Mouse (Mus musculus): ENCODE data around the gene Sik3. TPM values are rescaled to one million over a fixed set of nuclear protein-coding genes. Genes with fewer than 3 reads are reported as not detected.

Gene Sik3
- polyA plus RNA-seq, 1 experiment from 2014 or later = 13.6 TPM

GRCm38 (mm10) chr9:46261131-46261530 lies 248.5 kb downstream of the Sik3 start:
- 94% methylated on average over 7 of the region's 7 CpGs for WGBS
- ATAC-seq (replicated peaks) = no peak
- peaks cover 4% of the 10 kb centered on the region; the same call in 1 of the 2 replicates for H3K27me3 ChIP-seq (replicated peaks)

GRCm38 (mm10) chr9:46268343-46268873 lies 255.8 kb downstream of the Sik3 start, which contains the start of gene Apoa5:
Gene Apoa5 (plus strand): TSS chr9:46268633.
- no peak within 1 kb of the TSS for H3K27ac ChIP-seq
- no peak for ATAC-seq (replicated peaks)
- H3K36me3 ChIP-seq (replicated peaks) = no peaks in the 10 kb centered on the region
- 58% methylated on average over 7 of the region's 7 CpGs for WGBS
- no peaks in the 10 kb centered on the region for H3K9me3 ChIP-seq
- H3K27me3 ChIP-seq (replicated peaks) = peaks cover 21% of the 10 kb centered on the region
- no peak within 1 kb of the TSS for H3K4me2 ChIP-seq
- H3K4me1 ChIP-seq = 0 out of 2 replicates have a peak, but pooled peaks cover 3% of the 10 kb centered on the region
- H3K9ac ChIP-seq = no peak within 1 kb of the TSS
- no peak within 1 kb of the TSS for H3K4me3 ChIP-seq

More at GRCm38 (mm10) chr9:46261131-46261530, 248.5 kb downstream of the Sik3 start:
- Histone ChIP-seq H3K9ac (no peak overlapping the region), H3K27ac (no peak overlapping the region), H3K36me3 (replicated peaks) (no peaks in the 10 kb centered on the region), H3K4me1 (no peaks in the 10 kb centered on the region), H3K9me3 (no peaks in the 10 kb centered on the region), H3K4me2 (no peak overlapping the region), H3K4me3 (no peak overlapping the region)

- ATAC-seq (replicated peaks) = no peak
These were observed 256.5 kb downstream of the Sik3 start for GRCm38 (mm10) chr9:46269125-46269524.

GRCm38 (mm10) chr9:46270782-46271181 lies 258.2 kb downstream of the Sik3 start:
- Histone ChIP-seq H3K27me3 (replicated peaks) (peaks cover 21% of the 10 kb centered on the region), H3K4me3 (no peak overlapping the region), H3K36me3 (replicated peaks) (peaks cover 3% of the 10 kb centered on the region; the same call in 1 of the 2 replicates), H3K4me2 (no peak overlapping the region), H3K4me1 (peaks cover 13% of the 10 kb centered on the region), H3K27ac (no peak overlapping the region), H3K9ac (no peak overlapping the region), H3K9me3 (no peaks in the 10 kb centered on the region)
- WGBS = 91% methylated on average over 4 of the region's 4 CpGs
- ATAC-seq (replicated peaks) = no peak

More at GRCm38 (mm10) chr9:46269125-46269524, 256.5 kb downstream of the Sik3 start:
- Histone ChIP-seq H3K4me1 (peaks cover 9% of the 10 kb centered on the region), H3K27ac (no peak overlapping the region), H3K27me3 (replicated peaks) (peaks cover 21% of the 10 kb centered on the region), H3K9me3 (no peaks in the 10 kb centered on the region), H3K4me3 (no peak overlapping the region), H3K36me3 (replicated peaks) (no peaks in the 10 kb centered on the region), H3K9ac (no peak overlapping the region), H3K4me2 (no peak overlapping the region)
- WGBS = 86% methylated on average over 5 of the region's 5 CpGs

GRCm38 (mm10) chr9:46272070-46272469 lies 259.4 kb downstream of the Sik3 start:
- WGBS = 83% methylated on average over 9 of the region's 9 CpGs

GRCm38 (mm10) chr9:46272677-46273454 lies 260.2 kb downstream of the Sik3 start, which contains the start of gene Zpr1:
Gene Zpr1 (plus strand): TSS chr9:46273064.
- peak within 1 kb of the TSS; percentile 63 for H3K9ac ChIP-seq
- peak within 1 kb of the TSS; percentile 91 for H3K4me2 ChIP-seq
- WGBS = 5% methylated on average over 45 of the region's 45 CpGs
- peaks cover 13% of the 10 kb centered on the region for H3K4me1 ChIP-seq
- H3K27ac ChIP-seq = peak within 1 kb of the TSS; percentile 65
- H3K9me3 ChIP-seq = no peaks in the 10 kb centered on the region
- H3K36me3 ChIP-seq (replicated peaks) = peaks cover 18% of the 10 kb centered on the region
- ATAC-seq (replicated peaks) = peak; percentile 97
- H3K27me3 ChIP-seq (replicated peaks) = peaks cover 21% of the 10 kb centered on the region
- peak within 1 kb of the TSS; percentile 74 for H3K4me3 ChIP-seq

More at GRCm38 (mm10) chr9:46272070-46272469, 259.4 kb downstream of the Sik3 start:
- H3K4me3 ChIP-seq = peak overlapping the region; percentile 74
- peaks cover 21% of the 10 kb centered on the region for H3K27me3 ChIP-seq (replicated peaks)
- peaks cover 13% of the 10 kb centered on the region for H3K4me1 ChIP-seq
- no peak for ATAC-seq (replicated peaks)
- H3K4me2 ChIP-seq = 0 out of 2 replicates have a peak overlapping the region, but pooled peaks have one; percentile 91
- no peak overlapping the region for H3K27ac ChIP-seq
- peaks cover 10% of the 10 kb centered on the region for H3K36me3 ChIP-seq (replicated peaks)
- H3K9me3 ChIP-seq = no peaks in the 10 kb centered on the region
- no peak overlapping the region for H3K9ac ChIP-seq

Other genes starting within 250 kb of the Sik3 start
- 13.5 and 15.9 TPM in 2 replicates for gene Cep164, start 184.1 kb upstream of the Sik3 start, polyA plus RNA-seq (2015; fragmentation: Nextera tagmentation; extraction: Ambion mirVana)
- 56.5 and 58.0 TPM in 2 replicates for gene Bace1, start 174.2 kb upstream of the Sik3 start, polyA plus RNA-seq (2015; fragmentation: Nextera tagmentation; extraction: Ambion mirVana)
- gene Pcsk7, start 106.3 kb upstream of the Sik3 start, polyA plus RNA-seq (2015; fragmentation: Nextera tagmentation; extraction: Ambion mirVana) = 26.0 and 27.5 TPM in 2 replicates
- gene Rnf214, start 105.9 kb upstream of the Sik3 start, polyA plus RNA-seq (2015; fragmentation: Nextera tagmentation; extraction: Ambion mirVana) = 106 and 112 TPM in 2 replicates
- gene Tagln, start 76.8 kb upstream of the Sik3 start, polyA plus RNA-seq (2015; fragmentation: Nextera tagmentation; extraction: Ambion mirVana) = 5.3 and 5.7 TPM in 2 replicates
- 51.9 and 52.8 TPM in 2 replicates for gene Sidt2, start 57.6 kb upstream of the Sik3 start, polyA plus RNA-seq (2015; fragmentation: Nextera tagmentation; extraction: Ambion mirVana)
- gene Pafah1b2, start 130 bp upstream of the Sik3 start, polyA plus RNA-seq (2015; fragmentation: Nextera tagmentation; extraction: Ambion mirVana) = 269 and 290 TPM in 2 replicates
- gene Apoa1, start 215.8 kb downstream of the Sik3 start, polyA plus RNA-seq (2015; fragmentation: Nextera tagmentation; extraction: Ambion mirVana) = 4.2 and 8.2 TPM in 2 replicates
- gene Apoc3, start 222.8 kb downstream of the Sik3 start, polyA plus RNA-seq (2015; fragmentation: Nextera tagmentation; extraction: Ambion mirVana) = not detected in 2 replicates
- gene Apoa4, start 227.9 kb downstream of the Sik3 start, polyA plus RNA-seq (2015; fragmentation: Nextera tagmentation; extraction: Ambion mirVana) = 1.0 TPM in 1 of 2 replicates, not detected in the other